Mouse (Mus musculus): ENCODE measurements around the gene Prickle1. TPM values are rescaled to one million over a fixed set of nuclear protein-coding genes. Genes with fewer than 3 reads are reported as not detected.

Prickle1 gene
- polyA plus RNA-seq, 1 experiment from 2014 or later, result 40.6 TPM

GRCm38 (mm10) chr15:93481112-93481511 is 114.6 kb downstream of the Prickle1 start:
- Histone ChIP-seq H3K4me2 (ENCODE audit: low read length) (no peak overlapping the region), H3K9me3 (ENCODE audit: control insufficient read depth, low read length) (no peaks in the 10 kb centered on the region), H3K9ac (ENCODE audit: low read length) (no peak overlapping the region), H3K4me3 (ENCODE audit: control insufficient read depth in 1 of 2, insufficient read depth in 1 of 2, low read depth in 1 of 2, low read length in 2 of 2) (no peak overlapping the region), H3K36me3 (ENCODE audit: control insufficient read depth, insufficient read depth, low read length) (no peaks in the 10 kb centered on the region), H3K27me3 (ENCODE audit: control insufficient read depth, insufficient read depth, low read length) (no peaks in the 10 kb centered on the region), H3K4me1 (ENCODE audit: control insufficient read depth in 2 of 2, insufficient read depth in 2 of 2, low read length in 2 of 2) (no peaks in the 10 kb centered on the region), H3K27ac (replicated peaks in 1 of 2; ENCODE audit: control insufficient read depth in 1 of 2, insufficient read depth in 1 of 2, low read depth in 2 of 2, low read length in 2 of 2) (no peak overlapping the region)
- WGBS, result 88% methylated on average over 10 of the region's 10 CpGs
- ATAC-seq (ENCODE audit: insufficient number of reproducible peaks, insufficient read depth, low FRiP score, low read depth), result no peak

GRCm38 (mm10) chr15:93479445-93479844 is 116.2 kb downstream of the Prickle1 start:
- no peaks in the 10 kb centered on the region for H3K27me3 ChIP-seq (ENCODE audit: control insufficient read depth, insufficient read depth, low read length)
- no peak overlapping the region for H3K4me2 ChIP-seq (ENCODE audit: low read length)
- H3K36me3 ChIP-seq (ENCODE audit: control insufficient read depth, insufficient read depth, low read length), result no peaks in the 10 kb centered on the region
- 70% methylated on average over 4 of the region's 4 CpGs for WGBS
- no peak overlapping the region for H3K9ac ChIP-seq (ENCODE audit: low read length)
- ATAC-seq (ENCODE audit: insufficient number of reproducible peaks, insufficient read depth, low FRiP score, low read depth), result no peak
- H3K4me3 ChIP-seq (ENCODE audit: control insufficient read depth in 1 of 2, insufficient read depth in 1 of 2, low read depth in 1 of 2, low read length in 2 of 2), result no peak overlapping the region
- no peaks in the 10 kb centered on the region for H3K9me3 ChIP-seq (ENCODE audit: control insufficient read depth, low read length)
- no peak overlapping the region for H3K27ac ChIP-seq (replicated peaks in 1 of 2; ENCODE audit: control insufficient read depth in 1 of 2, insufficient read depth in 1 of 2, low read depth in 2 of 2, low read length in 2 of 2)
- H3K4me1 ChIP-seq (ENCODE audit: control insufficient read depth in 2 of 2, insufficient read depth in 2 of 2, low read length in 2 of 2), result peaks cover 0 to 3% of the 10 kb centered on the region in 2 experiments; a peak in 1 of 4 replicates

DNA sequence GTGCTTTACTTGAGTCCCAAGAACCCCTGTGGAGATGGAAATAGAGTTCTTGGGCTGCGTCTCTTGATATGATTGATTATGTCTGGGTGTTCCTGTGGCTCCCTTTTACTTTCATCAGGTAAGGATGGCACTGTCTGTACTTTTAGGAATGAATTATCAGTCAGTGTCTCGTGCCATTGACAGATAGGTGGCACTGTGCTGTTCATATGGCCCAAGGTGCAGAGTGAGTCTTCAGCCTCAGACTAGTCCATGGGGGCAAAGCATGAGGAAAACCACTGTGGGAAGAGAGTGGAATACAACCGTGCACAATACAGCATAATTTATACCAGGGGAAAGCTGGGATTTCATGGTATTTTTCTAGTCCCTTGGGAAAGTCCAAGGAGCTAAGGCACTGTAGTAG is 117.0 kb downstream of the Prickle1 start:
- Histone ChIP-seq H3K27me3 (ENCODE audit: control insufficient read depth, insufficient read depth, low read length) (no peaks in the 10 kb centered on the region), H3K9ac (ENCODE audit: low read length) (no peak overlapping the region), H3K4me3 (ENCODE audit: control insufficient read depth in 1 of 2, insufficient read depth in 1 of 2, low read depth in 1 of 2, low read length in 2 of 2) (no peak overlapping the region), H3K9me3 (ENCODE audit: control insufficient read depth, low read length) (no peaks in the 10 kb centered on the region), H3K27ac (replicated peaks in 1 of 2; ENCODE audit: control insufficient read depth in 1 of 2, insufficient read depth in 1 of 2, low read depth in 2 of 2, low read length in 2 of 2) (no peak overlapping the region), H3K4me1 (ENCODE audit: control insufficient read depth in 2 of 2, insufficient read depth in 2 of 2, low read length in 2 of 2) (peaks cover 0 to 7% of the 10 kb centered on the region in 2 experiments; a peak in 1 of 4 replicates), H3K36me3 (ENCODE audit: control insufficient read depth, insufficient read depth, low read length) (no peaks in the 10 kb centered on the region), H3K4me2 (ENCODE audit: low read length) (no peak overlapping the region)
- 73% methylated on average over 3 of the region's 3 CpGs for WGBS
- no peak for ATAC-seq (ENCODE audit: insufficient number of reproducible peaks, insufficient read depth, low FRiP score, low read depth)

- no peak overlapping the region for H3K9ac ChIP-seq (ENCODE audit: low read length)
Measured at GRCm38 (mm10) chr15:93477729-93478128, 118.0 kb downstream of the Prickle1 start.

GRCm38 (mm10) chr15:93475688-93476087 is 120.0 kb downstream of the Prickle1 start:
- no peaks in the 10 kb centered on the region for H3K9me3 ChIP-seq (ENCODE audit: control insufficient read depth, low read length)
- ATAC-seq (ENCODE audit: insufficient number of reproducible peaks, insufficient read depth, low FRiP score, low read depth), result no peak
- H3K36me3 ChIP-seq (ENCODE audit: control insufficient read depth, insufficient read depth, low read length), result no peaks in the 10 kb centered on the region
- WGBS, result 81% methylated on average over 8 of the region's 8 CpGs
- H3K4me1 ChIP-seq (ENCODE audit: control insufficient read depth in 2 of 2, insufficient read depth in 2 of 2, low read length in 2 of 2), result peaks cover 0 to 7% of the 10 kb centered on the region in 2 experiments; a peak in 1 of 4 replicates
- H3K4me2 ChIP-seq (ENCODE audit: low read length), result no peak overlapping the region
- H3K4me3 ChIP-seq (ENCODE audit: control insufficient read depth in 1 of 2, insufficient read depth in 1 of 2, low read depth in 1 of 2, low read length in 2 of 2), result no peak overlapping the region
- H3K9ac ChIP-seq (ENCODE audit: low read length), result no peak overlapping the region
- H3K27ac ChIP-seq (replicated peaks in 1 of 2; ENCODE audit: control insufficient read depth in 1 of 2, insufficient read depth in 1 of 2, low read depth in 2 of 2, low read length in 2 of 2), result no peak overlapping the region
- no peaks in the 10 kb centered on the region for H3K27me3 ChIP-seq (ENCODE audit: control insufficient read depth, insufficient read depth, low read length)

More at GRCm38 (mm10) chr15:93477729-93478128, 118.0 kb downstream of the Prickle1 start:
- Histone ChIP-seq H3K9me3 (ENCODE audit: control insufficient read depth, low read length) (no peaks in the 10 kb centered on the region), H3K27ac (replicated peaks in 1 of 2; ENCODE audit: control insufficient read depth in 1 of 2, insufficient read depth in 1 of 2, low read depth in 2 of 2, low read length in 2 of 2) (no peak overlapping the region), H3K27me3 (ENCODE audit: control insufficient read depth, insufficient read depth, low read length) (no peaks in the 10 kb centered on the region), H3K36me3 (ENCODE audit: control insufficient read depth, insufficient read depth, low read length) (no peaks in the 10 kb centered on the region), H3K4me3 (ENCODE audit: control insufficient read depth in 1 of 2, insufficient read depth in 1 of 2, low read depth in 1 of 2, low read length in 2 of 2) (no peak overlapping the region), H3K4me2 (ENCODE audit: low read length) (no peak overlapping the region), H3K4me1 (ENCODE audit: control insufficient read depth in 2 of 2, insufficient read depth in 2 of 2, low read length in 2 of 2) (peaks cover 0 to 7% of the 10 kb centered on the region in 2 experiments; a peak in 1 of 4 replicates)
- ATAC-seq (ENCODE audit: insufficient number of reproducible peaks, insufficient read depth, low FRiP score, low read depth), result no peak
- WGBS, result 67% methylated on average over 4 of the region's 4 CpGs

- Histone ChIP-seq H3K4me3 (ENCODE audit: control insufficient read depth in 1 of 2, insufficient read depth in 1 of 2, low read depth in 1 of 2, low read length in 2 of 2) (no peak overlapping the region), H3K36me3 (ENCODE audit: control insufficient read depth, insufficient read depth, low read length) (no peaks in the 10 kb centered on the region), H3K9ac (ENCODE audit: low read length) (no peak overlapping the region), H3K4me2 (ENCODE audit: low read length) (no peak overlapping the region), H3K4me1 (ENCODE audit: control insufficient read depth in 2 of 2, insufficient read depth in 2 of 2, low read length in 2 of 2) (peaks cover 0 to 7% of the 10 kb centered on the region in 2 experiments; a peak in 1 of 4 replicates), H3K9me3 (ENCODE audit: control insufficient read depth, low read length) (no peaks in the 10 kb centered on the region), H3K27ac (replicated peaks in 1 of 2; ENCODE audit: control insufficient read depth in 1 of 2, insufficient read depth in 1 of 2, low read depth in 2 of 2, low read length in 2 of 2) (no peak overlapping the region), H3K27me3 (ENCODE audit: control insufficient read depth, insufficient read depth, low read length) (no peaks in the 10 kb centered on the region)
- 0 out of 2 replicates have a peak, but pooled peaks have one; percentile 50 for ATAC-seq (ENCODE audit: insufficient number of reproducible peaks, insufficient read depth, low FRiP score, low read depth)
- 27% methylated on average over 3 of the region's 3 CpGs for WGBS
Measured at GRCm38 (mm10) chr15:93474277-93474676, 121.4 kb downstream of the Prickle1 start.

DNA sequence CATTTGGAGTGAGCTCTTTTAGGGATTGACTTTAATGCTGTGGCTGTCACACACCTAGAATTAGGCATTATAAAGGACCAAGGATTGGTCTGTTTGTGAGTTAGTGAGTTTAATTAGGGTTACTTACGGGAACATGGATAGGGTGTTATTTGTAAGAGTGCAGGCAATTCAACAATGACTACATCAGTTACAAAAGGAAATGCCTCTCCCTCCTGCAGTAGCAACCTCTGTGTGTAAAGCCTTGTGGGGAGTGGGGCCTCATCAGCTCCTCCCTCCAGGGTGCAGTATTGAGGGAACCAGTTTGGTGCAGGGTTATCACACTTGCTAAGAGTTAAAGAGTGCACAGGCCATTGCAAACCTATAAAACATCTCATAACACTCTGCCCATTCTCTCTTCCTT is 123.6 kb downstream of the Prickle1 start:
- H3K27ac ChIP-seq (replicated peaks in 1 of 2; ENCODE audit: control insufficient read depth in 1 of 2, insufficient read depth in 1 of 2, low read depth in 2 of 2, low read length in 2 of 2), result no peak overlapping the region
- no peak overlapping the region for H3K9ac ChIP-seq (ENCODE audit: low read length)
- no peaks in the 10 kb centered on the region for H3K36me3 ChIP-seq (ENCODE audit: control insufficient read depth, insufficient read depth, low read length)
- ATAC-seq (ENCODE audit: insufficient number of reproducible peaks, insufficient read depth, low FRiP score, low read depth), result no peak
- H3K4me3 ChIP-seq (ENCODE audit: control insufficient read depth in 1 of 2, insufficient read depth in 1 of 2, low read depth in 1 of 2, low read length in 2 of 2), result no peak overlapping the region
- no peaks in the 10 kb centered on the region for H3K9me3 ChIP-seq (ENCODE audit: control insufficient read depth, low read length)
- 85% methylated on average over 1 of the region's 1 CpGs for WGBS
- H3K4me2 ChIP-seq (ENCODE audit: low read length), result no peak overlapping the region
- no peaks in the 10 kb centered on the region for H3K27me3 ChIP-seq (ENCODE audit: control insufficient read depth, insufficient read depth, low read length)
- peaks cover 0 to 7% of the 10 kb centered on the region in 2 experiments; a peak in 1 of 4 replicates for H3K4me1 ChIP-seq (ENCODE audit: control insufficient read depth in 2 of 2, insufficient read depth in 2 of 2, low read length in 2 of 2)

DNA sequence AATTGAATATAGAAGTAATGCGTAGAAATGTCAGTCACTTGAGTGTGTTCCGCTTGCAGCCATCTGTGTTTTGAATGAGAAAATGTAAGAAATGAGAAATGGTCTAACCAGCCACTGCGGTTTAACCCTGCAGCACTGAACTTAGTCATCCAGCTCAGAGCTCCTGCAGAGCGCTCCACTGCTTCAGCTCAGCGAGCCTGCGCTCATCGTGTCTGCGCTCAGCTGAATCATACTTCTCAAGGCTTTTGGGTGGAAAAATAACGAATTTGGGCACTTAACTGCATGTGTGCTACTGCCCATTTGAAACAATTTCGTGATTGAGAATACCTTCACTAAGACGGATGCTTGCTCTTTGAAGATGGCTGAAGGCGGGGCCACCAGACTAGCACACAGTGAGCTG is 124.0 kb downstream of the Prickle1 start:
- no peak for ATAC-seq (ENCODE audit: insufficient number of reproducible peaks, insufficient read depth, low FRiP score, low read depth)
- 89% methylated on average over 12 of the region's 12 CpGs for WGBS
- H3K27me3 ChIP-seq (ENCODE audit: control insufficient read depth, insufficient read depth, low read length), result no peaks in the 10 kb centered on the region
- H3K9ac ChIP-seq (ENCODE audit: low read length), result no peak overlapping the region
- H3K4me3 ChIP-seq (ENCODE audit: control insufficient read depth in 1 of 2, insufficient read depth in 1 of 2, low read depth in 1 of 2, low read length in 2 of 2), result no peak overlapping the region
- H3K4me1 ChIP-seq (ENCODE audit: control insufficient read depth in 2 of 2, insufficient read depth in 2 of 2, low read length in 2 of 2), result peaks cover 0 to 7% of the 10 kb centered on the region in 2 experiments; a peak in 1 of 4 replicates
- no peak overlapping the region for H3K4me2 ChIP-seq (ENCODE audit: low read length)
- no peaks in the 10 kb centered on the region for H3K36me3 ChIP-seq (ENCODE audit: control insufficient read depth, insufficient read depth, low read length)
- no peaks in the 10 kb centered on the region for H3K9me3 ChIP-seq (ENCODE audit: control insufficient read depth, low read length)
- H3K27ac ChIP-seq (replicated peaks in 1 of 2; ENCODE audit: control insufficient read depth in 1 of 2, insufficient read depth in 1 of 2, low read depth in 2 of 2, low read length in 2 of 2), result no peak overlapping the region
